Mouse (Mus musculus): Measurements from ENCODE around the gene Pfpl. TPM values are rescaled to one million over a fixed set of nuclear protein-coding genes. Genes with fewer than 3 reads are reported as not detected.

Pfpl gene
- polyA plus RNA-seq, 1 experiment from 2014 or later, result not detected

DNA sequence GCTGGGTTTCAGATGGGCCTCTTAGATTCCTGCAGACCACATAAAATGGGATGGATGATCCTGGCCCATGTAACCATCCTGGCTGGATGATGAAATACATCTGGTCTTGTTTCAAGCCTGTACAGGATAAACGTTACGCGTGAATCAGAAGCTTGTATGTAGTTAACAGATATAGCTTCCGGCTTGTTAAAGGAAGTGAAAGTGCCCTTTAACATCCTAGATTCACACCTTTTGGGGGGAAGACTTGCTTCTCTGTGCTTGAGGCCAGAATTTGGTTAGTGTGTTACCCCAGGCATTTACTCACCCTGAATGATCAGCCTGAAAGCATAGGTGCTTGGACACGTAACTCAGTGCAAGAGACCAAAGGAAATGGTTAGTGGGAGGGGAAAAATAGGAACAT is 604 bp upstream of the Pfpl start:
- H3K36me3 ChIP-seq (ENCODE audit: control insufficient read depth, insufficient read depth), result no peaks in the 10 kb centered on the region
- H3K4me2 ChIP-seq (replicated peaks; ENCODE audit: low read depth), result no peak overlapping the region
- H3K9me3 ChIP-seq (ENCODE audit: control insufficient read depth), result no peaks in the 10 kb centered on the region
- no peak overlapping the region for H3K4me3 ChIP-seq (ENCODE audit: low read depth, low read length)
- no peaks in the 10 kb centered on the region for H3K4me1 ChIP-seq (replicated peaks; ENCODE audit: control insufficient read depth, insufficient read depth, low read length)
- TF ChIP-seq CTCF (IDR thresholded peaks at IDR 0.05; ENCODE audit: low read depth), result no peak
- no peak overlapping the region for H3K9ac ChIP-seq (ENCODE audit: low read depth, low read length)
- WGBS, result 72% methylated on average over 5 of the region's 5 CpGs
- no peak overlapping the region for H3K27ac ChIP-seq (ENCODE audit: low read depth, low read length)
- ATAC-seq, result no peak
- no peaks in the 10 kb centered on the region for H3K27me3 ChIP-seq (replicated peaks; ENCODE audit: control insufficient read depth, insufficient read depth, low read length)

- H3K36me3 ChIP-seq (ENCODE audit: control insufficient read depth, insufficient read depth), result no peaks in the 10 kb centered on the region
- H3K9ac ChIP-seq (ENCODE audit: low read depth, low read length), result no peak overlapping the region
- no peaks in the 10 kb centered on the region for H3K27me3 ChIP-seq (replicated peaks; ENCODE audit: control insufficient read depth, insufficient read depth, low read length)
- ATAC-seq, result no peak
- no peaks in the 10 kb centered on the region for H3K9me3 ChIP-seq (ENCODE audit: control insufficient read depth)
- no peak overlapping the region for H3K27ac ChIP-seq (ENCODE audit: low read depth, low read length)
- peak; percentile 75 for TF ChIP-seq CTCF (IDR thresholded peaks at IDR 0.05; ENCODE audit: low read depth)
- 14% methylated on average over 2 of the region's 2 CpGs for WGBS
- H3K4me1 ChIP-seq (replicated peaks; ENCODE audit: control insufficient read depth, insufficient read depth, low read length), result no peaks in the 10 kb centered on the region
- H3K4me2 ChIP-seq (replicated peaks; ENCODE audit: low read depth), result no peak overlapping the region
- no peak overlapping the region for H3K4me3 ChIP-seq (ENCODE audit: low read depth, low read length)
Observed at GRCm38 (mm10) chr19:12433033-12433432, 5.3 kb downstream of the Pfpl start.

DNA sequence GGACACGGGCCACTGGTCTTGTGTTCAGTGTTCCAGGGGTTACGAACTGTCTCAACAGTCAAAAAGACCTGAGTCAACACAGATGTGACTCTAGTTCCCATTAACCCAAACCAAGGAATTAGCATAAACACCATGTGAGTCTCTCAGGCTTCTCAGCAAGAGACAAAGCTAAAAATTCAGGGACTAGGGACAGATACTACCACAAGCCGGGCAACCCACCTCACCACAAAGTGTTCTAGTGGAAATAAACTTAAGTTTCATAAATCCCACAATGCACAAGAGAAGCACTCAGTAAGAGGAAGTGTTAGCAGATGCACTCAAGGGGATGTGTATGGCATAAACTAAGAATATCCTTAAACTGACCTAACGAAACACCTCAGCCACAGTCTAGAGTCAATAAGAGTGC is 7.3 kb downstream of the Pfpl start:
- no peak for TF ChIP-seq CTCF (IDR thresholded peaks at IDR 0.05; ENCODE audit: low read depth)
- Histone ChIP-seq H3K9ac (ENCODE audit: low read depth, low read length) (no peak overlapping the region), H3K4me3 (ENCODE audit: low read depth, low read length) (no peak overlapping the region), H3K27me3 (replicated peaks; ENCODE audit: control insufficient read depth, insufficient read depth, low read length) (no peaks in the 10 kb centered on the region), H3K27ac (ENCODE audit: low read depth, low read length) (no peak overlapping the region), H3K4me2 (replicated peaks; ENCODE audit: low read depth) (no peak overlapping the region), H3K4me1 (replicated peaks; ENCODE audit: control insufficient read depth, insufficient read depth, low read length) (no peaks in the 10 kb centered on the region), H3K9me3 (ENCODE audit: control insufficient read depth) (no peaks in the 10 kb centered on the region), H3K36me3 (ENCODE audit: control insufficient read depth, insufficient read depth) (no peaks in the 10 kb centered on the region)
- no peak for ATAC-seq
- WGBS, result 85% methylated on average over 4 of the region's 4 CpGs

DNA sequence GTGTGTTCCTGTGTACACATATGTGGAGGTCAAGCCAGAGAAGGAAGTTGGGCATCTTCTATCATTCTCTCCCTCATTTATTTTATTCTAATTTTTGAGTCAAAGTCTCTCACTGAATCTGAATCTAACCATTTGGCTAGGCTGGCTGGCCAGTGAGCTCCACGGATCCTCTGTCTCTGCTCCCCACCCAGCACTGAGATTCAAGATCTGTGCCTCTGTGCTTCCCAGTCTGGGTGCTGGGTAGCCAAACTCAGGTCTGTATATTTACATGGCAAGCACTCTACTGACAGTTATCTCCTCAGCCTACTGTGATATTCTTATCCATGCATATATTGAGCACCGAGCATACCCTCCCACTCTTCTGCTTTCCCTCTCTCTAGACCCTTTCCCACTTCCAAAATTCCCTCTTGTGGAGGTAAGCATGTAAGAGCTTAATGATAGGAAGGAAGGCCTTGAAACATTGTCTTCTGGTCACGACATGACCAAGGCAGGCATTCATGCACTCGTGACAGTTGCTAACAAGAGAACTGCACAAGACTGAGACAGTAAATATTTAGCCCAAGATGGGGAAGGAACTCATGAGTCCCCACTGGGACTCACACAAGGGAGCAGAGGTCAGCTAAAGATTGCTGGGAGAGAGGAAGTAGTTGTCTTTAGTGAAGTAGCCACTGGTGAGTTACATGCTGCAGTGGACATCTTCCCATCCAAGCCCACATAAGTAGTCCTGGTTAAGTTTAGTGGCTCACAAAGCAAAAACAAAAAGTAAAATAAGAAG is 8.2 kb downstream of the Pfpl start:
- H3K9ac ChIP-seq (ENCODE audit: low read depth, low read length), result no peak overlapping the region
- no peak overlapping the region for H3K4me3 ChIP-seq (ENCODE audit: low read depth, low read length)
- TF ChIP-seq CTCF (IDR thresholded peaks at IDR 0.05; ENCODE audit: low read depth), result no peak
- no peaks in the 10 kb centered on the region for H3K4me1 ChIP-seq (replicated peaks; ENCODE audit: control insufficient read depth, insufficient read depth, low read length)
- no peaks in the 10 kb centered on the region for H3K9me3 ChIP-seq (ENCODE audit: control insufficient read depth)
- no peaks in the 10 kb centered on the region for H3K36me3 ChIP-seq (ENCODE audit: control insufficient read depth, insufficient read depth)
- 77% methylated on average over 4 of the region's 4 CpGs for WGBS
- no peak for ATAC-seq
- no peak overlapping the region for H3K27ac ChIP-seq (ENCODE audit: low read depth, low read length)
- H3K4me2 ChIP-seq (replicated peaks; ENCODE audit: low read depth), result no peak overlapping the region
- no peaks in the 10 kb centered on the region for H3K27me3 ChIP-seq (replicated peaks; ENCODE audit: control insufficient read depth, insufficient read depth, low read length)

- Histone ChIP-seq H3K9ac (ENCODE audit: low read depth, low read length) (no peak overlapping the region), H3K4me3 (ENCODE audit: low read depth, low read length) (no peak overlapping the region), H3K9me3 (ENCODE audit: control insufficient read depth) (no peaks in the 10 kb centered on the region), H3K27ac (ENCODE audit: low read depth, low read length) (no peak overlapping the region), H3K4me1 (replicated peaks; ENCODE audit: control insufficient read depth, insufficient read depth, low read length) (no peaks in the 10 kb centered on the region), H3K4me2 (replicated peaks; ENCODE audit: low read depth) (no peak overlapping the region), H3K36me3 (ENCODE audit: control insufficient read depth, insufficient read depth) (no peaks in the 10 kb centered on the region), H3K27me3 (replicated peaks; ENCODE audit: control insufficient read depth, insufficient read depth, low read length) (no peaks in the 10 kb centered on the region)
- no peak for ATAC-seq
- TF ChIP-seq CTCF (IDR thresholded peaks at IDR 0.05; ENCODE audit: low read depth), result no peak
- 45% methylated on average over 1 of the region's 1 CpGs for WGBS
Observed at GRCm38 (mm10) chr19:12439581-12439980, 11.9 kb downstream of the Pfpl start.

DNA sequence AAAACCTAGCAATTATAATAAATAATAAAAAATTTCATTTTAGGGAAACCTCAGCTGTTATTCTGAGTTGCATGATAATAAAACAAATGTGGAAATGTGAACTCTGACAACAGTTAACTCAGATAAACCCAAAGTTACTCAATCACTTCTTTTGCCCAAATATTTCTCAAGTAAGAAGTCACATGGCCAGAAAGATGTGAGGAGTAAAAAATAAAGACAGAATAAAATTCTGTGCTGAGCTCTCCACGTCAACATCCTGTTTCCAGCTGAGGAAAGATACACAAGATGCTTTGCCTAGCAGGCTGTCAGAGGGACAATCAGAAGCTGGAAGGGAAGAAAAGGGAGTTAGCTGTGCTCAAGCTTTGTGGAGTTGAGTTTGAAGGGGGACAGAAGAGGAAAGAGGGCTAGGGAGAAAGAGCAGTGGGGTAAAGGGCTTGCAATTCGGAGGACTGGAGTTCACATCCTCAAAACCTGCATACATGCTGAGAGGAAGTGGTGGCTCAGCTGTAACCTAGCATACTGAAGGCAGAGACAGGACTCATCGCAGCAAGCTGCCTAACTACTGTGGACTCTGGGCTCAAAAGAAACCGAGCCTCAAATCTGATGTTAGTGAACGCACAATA is 12.5 kb downstream of the Pfpl start:
- no peak overlapping the region for H3K9ac ChIP-seq (ENCODE audit: low read depth, low read length)
- 57% methylated on average over 5 of the region's 5 CpGs for WGBS
- no peaks in the 10 kb centered on the region for H3K9me3 ChIP-seq (ENCODE audit: control insufficient read depth)
- ATAC-seq, result no peak
- H3K27me3 ChIP-seq (replicated peaks; ENCODE audit: control insufficient read depth, insufficient read depth, low read length), result no peaks in the 10 kb centered on the region
- H3K4me3 ChIP-seq (ENCODE audit: low read depth, low read length), result no peak overlapping the region
- TF ChIP-seq CTCF (IDR thresholded peaks at IDR 0.05; ENCODE audit: low read depth), result no peak
- no peaks in the 10 kb centered on the region for H3K36me3 ChIP-seq (ENCODE audit: control insufficient read depth, insufficient read depth)
- no peak overlapping the region for H3K27ac ChIP-seq (ENCODE audit: low read depth, low read length)
- no peak overlapping the region for H3K4me2 ChIP-seq (replicated peaks; ENCODE audit: low read depth)
- no peaks in the 10 kb centered on the region for H3K4me1 ChIP-seq (replicated peaks; ENCODE audit: control insufficient read depth, insufficient read depth, low read length)
